In genomic region chr3:86832115-86832514, GRCm38 (mm10) we compare ENCODE assay signal across 15 mouse cellular contexts.
DNase-seq lines count a peak whose midpoint lies in the region; ATAC-seq lines count a peak whose summit lies in the region.
"Had no signal": no experiment of that assay in that cellular context is flagged by ENCODE, and none has a peak within 500 bp of the region (broad histone marks: within the 10 kb centered on the region; RNA-seq: fewer than 3 reads in every experiment).

No protein-coding gene starts in this region.

- no peak overlapping the region for H3K9ac ChIP-seq in midbrain, embryonic 12.5 days (replicated peaks)
- H3K9ac ChIP-seq in midbrain, embryonic 11.5 days (ENCODE audit: low read length): no peak overlapping the region
- no peak overlapping the region for H3K9ac ChIP-seq in forebrain, embryonic 14.5 days (ENCODE audit: low read length)
- no peak overlapping the region for H3K9ac ChIP-seq in midbrain, embryonic 16.5 days (ENCODE audit: low read depth, low read length)

- H3K4me1 ChIP-seq in midbrain, embryonic 12.5 days: peaks cover 31% of the 10 kb centered on the region
- peaks cover 7% of the 10 kb centered on the region for H3K4me1 ChIP-seq in midbrain, embryonic 11.5 days (ENCODE audit: control insufficient read depth, insufficient read depth, low read length)
- H3K4me1 ChIP-seq in forebrain, embryonic 14.5 days (ENCODE audit: control insufficient read depth, insufficient read depth, low read length): peaks cover 28% of the 10 kb centered on the region
- peaks cover 21% of the 10 kb centered on the region; the same call in 1 of the 2 replicates for H3K4me1 ChIP-seq in midbrain, embryonic 16.5 days (ENCODE audit: control insufficient read depth, insufficient read depth, low read length)

- no peaks in the 10 kb centered on the region for H3K9me3 ChIP-seq in midbrain, embryonic 12.5 days
- no peaks in the 10 kb centered on the region for H3K9me3 ChIP-seq in midbrain, embryonic 11.5 days (ENCODE audit: control insufficient read depth, low read length)
- H3K9me3 ChIP-seq in forebrain, embryonic 14.5 days (replicated peaks; ENCODE audit: control insufficient read depth, low read length): no peaks in the 10 kb centered on the region
- H3K9me3 ChIP-seq in midbrain, embryonic 16.5 days (replicated peaks; ENCODE audit: control insufficient read depth, low read length, poor library complexity, severe bottlenecking): no peaks in the 10 kb centered on the region

- H3K4me2 ChIP-seq in midbrain, embryonic 12.5 days (replicated peaks): no peak overlapping the region
- H3K4me2 ChIP-seq in midbrain, embryonic 11.5 days: no peak overlapping the region
- H3K4me2 ChIP-seq in forebrain, embryonic 14.5 days (ENCODE audit: low read length): no peak overlapping the region
- no peak overlapping the region for H3K4me2 ChIP-seq in midbrain, embryonic 16.5 days (ENCODE audit: low read length)
- H3K4me2 ChIP-seq: liver, embryonic 11.5 days had no signal

- peak; percentile 53; the same call in 1 of the 2 replicates for ATAC-seq in frontal cortex, adult (ENCODE audit: low TSS enrichment)
- ATAC-seq in midbrain, embryonic 12.5 days (ENCODE audit: low FRiP score, low read depth): no peak
- no peak for ATAC-seq in midbrain, embryonic 11.5 days (ENCODE audit: low FRiP score)
- peak; percentile 25 for ATAC-seq in forebrain, embryonic 14.5 days
- no peak for ATAC-seq in midbrain, embryonic 16.5 days
- ATAC-seq in megakaryocyte-erythroid progenitor cell, adult 5-6 weeks (replicated peaks; ENCODE audit: low FRiP score, low TSS enrichment, poor library complexity, severe bottlenecking): no peak

- WGBS in midbrain, embryonic 12.5 days: 82% methylated on average over 8 of the region's 8 CpGs
- 83% methylated on average over 8 of the region's 8 CpGs for WGBS in midbrain, embryonic 11.5 days
- WGBS in forebrain, embryonic 14.5 days: 32% methylated on average over 8 of the region's 8 CpGs
- WGBS in midbrain, embryonic 16.5 days: 58% methylated on average over 8 of the region's 8 CpGs

- peaks cover 11% of the 10 kb centered on the region for H3K36me3 ChIP-seq in midbrain, embryonic 12.5 days
- H3K36me3 ChIP-seq in midbrain, embryonic 11.5 days (ENCODE audit: control insufficient read depth, insufficient read depth, low read length): no peaks in the 10 kb centered on the region
- peaks cover 15% of the 10 kb centered on the region; the same call in 1 of the 2 replicates for H3K36me3 ChIP-seq in forebrain, embryonic 14.5 days (ENCODE audit: control insufficient read depth, insufficient read depth, low read length)
- H3K36me3 ChIP-seq in midbrain, embryonic 16.5 days (ENCODE audit: control insufficient read depth, insufficient read depth, low read length): 0 out of 2 replicates have a peak, but pooled peaks cover 3% of the 10 kb centered on the region

- H3K27me3 ChIP-seq in midbrain, embryonic 12.5 days: no peaks in the 10 kb centered on the region
- no peaks in the 10 kb centered on the region for H3K27me3 ChIP-seq in midbrain, embryonic 11.5 days (ENCODE audit: control insufficient read depth, insufficient read depth, low read length)
- no peaks in the 10 kb centered on the region for H3K27me3 ChIP-seq in forebrain, embryonic 14.5 days (replicated peaks; ENCODE audit: control insufficient read depth, insufficient read depth, low read length)
- no peaks in the 10 kb centered on the region for H3K27me3 ChIP-seq in midbrain, embryonic 16.5 days (ENCODE audit: control insufficient read depth, insufficient read depth, low read depth, low read length)

- DNase-seq in frontal cortex, postnatal 25 days (ENCODE audit: low spot score in 2 of 2): no peak
- no peak for DNase-seq in midbrain, embryonic 11.5 days (ENCODE audit: low spot score, missing footprints)
- DNase-seq in forebrain, embryonic 14.5 days (ENCODE audit: low spot score): no peak
- DNase-seq in gastrocnemius, postnatal 25 days: no peak
- DNase-seq: cerebellum, adult 8-10 months; gastrocnemius, postnatal 10 days; heart, postnatal 14 days; kidney, adult 11 months; lung, postnatal 14 days had no signal

- H3K4me3 ChIP-seq in midbrain, embryonic 12.5 days: no peak overlapping the region
- H3K4me3 ChIP-seq in midbrain, embryonic 11.5 days (ENCODE audit: low read depth, low read length): no peak overlapping the region
- H3K4me3 ChIP-seq in forebrain, embryonic 14.5 days (ENCODE audit: low read depth, low read length): no peak overlapping the region
- H3K4me3 ChIP-seq in midbrain, embryonic 16.5 days (ENCODE audit: low read depth, low read length): no peak overlapping the region
- H3K4me3 ChIP-seq: myocyte had no signal

- H3K27ac ChIP-seq in midbrain, embryonic 12.5 days (replicated peaks): peak overlapping the region; percentile 47; the same call in 1 of the 2 replicates
- H3K27ac ChIP-seq in midbrain, embryonic 11.5 days (ENCODE audit: low read depth, low read length): no peak overlapping the region
- peak overlapping the region; percentile 9; the same call in 1 of the 2 replicates for H3K27ac ChIP-seq in forebrain, embryonic 14.5 days (ENCODE audit: low read depth, low read length)
- peak overlapping the region; percentile 38 for H3K27ac ChIP-seq in midbrain, embryonic 16.5 days (ENCODE audit: low read length)

Comparison
In these comparisons a context has a peak if more than half of its experiments do, and no peak if none do; other contexts are left out.
1. ATAC-seq: peak in frontal cortex, adult (single experiment) and forebrain, embryonic 14.5 days (single experiment); none in midbrain, embryonic 12.5 days (single experiment), midbrain, embryonic 11.5 days (single experiment), midbrain, embryonic 16.5 days (single experiment) and megakaryocyte-erythroid progenitor cell, adult 5-6 weeks (single experiment).